Mouse (Mus musculus): Measurements from ENCODE around the gene Bend6. TPM values are rescaled to one million over a fixed set of nuclear protein-coding genes. Genes with fewer than 3 reads are reported as not detected.

Bend6 gene
- total RNA-seq (2021) = 10 to 100 TPM; 68.7 to 72.5 TPM

DNA sequence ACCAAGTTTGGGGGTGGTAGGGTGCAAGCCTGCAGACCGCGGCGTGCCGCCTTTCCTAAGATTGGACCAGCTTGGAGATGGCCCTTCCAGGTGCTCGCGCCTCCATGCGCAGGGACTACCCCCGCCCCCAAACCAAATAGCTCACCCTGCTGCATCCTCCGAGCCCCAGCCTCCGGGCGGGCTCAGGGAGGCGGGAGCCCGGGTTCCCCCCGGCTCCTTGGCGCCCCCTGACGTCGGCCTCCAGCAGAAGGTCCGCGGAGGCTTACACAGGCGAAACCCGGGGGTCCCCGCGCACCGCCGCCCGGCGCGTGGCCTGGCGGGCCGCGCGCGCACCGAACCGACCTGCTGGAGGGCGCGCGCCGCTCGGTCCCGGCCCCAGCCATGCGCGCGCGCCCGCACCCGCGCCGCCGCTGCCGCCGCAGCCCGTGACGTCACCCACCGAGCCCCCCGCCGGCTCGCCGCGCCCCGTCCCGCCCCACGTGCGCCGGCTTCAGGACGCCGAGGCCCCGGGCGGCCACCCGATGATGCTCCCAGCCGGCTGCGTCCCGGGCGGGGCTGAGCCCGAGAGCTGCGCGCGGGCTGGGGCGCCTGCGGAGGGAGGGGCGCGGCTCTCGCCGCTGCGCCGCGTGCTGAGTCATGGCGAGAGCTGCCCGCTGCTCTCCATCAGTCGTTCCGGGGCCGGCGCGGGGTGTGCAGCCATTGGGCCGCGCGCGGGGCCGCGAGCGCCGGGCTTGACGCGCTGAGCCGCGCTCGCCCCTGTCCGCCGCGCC lies at the start of gene Bend6:
Bend6 (minus strand) TSS at position 396 of the 770 bp plus-strand sequence.
- DNase-seq (ENCODE audit: extremely low spot score in 1 of 2, low spot score in 1 of 2) = peak; percentile 67 to 82

GRCm38 (mm10) chr1:33955626-33956025 lies 48.0 kb upstream of the Bend6 start:
- DNase-seq (ENCODE audit: extremely low spot score in 1 of 2, low spot score in 1 of 2) = no peak

DNA sequence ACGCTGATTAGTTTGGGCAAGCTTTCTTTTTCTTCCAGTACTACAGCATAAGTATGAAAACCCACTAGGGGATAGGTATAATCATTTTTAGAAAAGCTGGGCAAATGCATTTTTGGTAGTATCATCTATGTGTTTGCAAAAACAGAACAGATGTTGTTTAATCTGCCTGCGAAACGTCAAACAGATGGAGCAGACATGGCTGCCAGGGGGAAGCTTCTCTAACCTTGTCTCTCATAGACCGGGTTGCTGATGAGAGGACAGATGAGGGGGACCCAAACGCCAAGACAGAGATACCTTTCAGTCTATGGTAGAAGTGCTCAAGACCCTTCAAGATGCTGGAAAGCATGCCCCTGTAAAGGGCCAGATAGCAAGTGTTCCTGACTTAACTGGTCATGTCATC lies 40.9 kb upstream of the Bend6 start:
- DNase-seq (ENCODE audit: extremely low spot score in 1 of 2, low spot score in 1 of 2) = no peak

DNA sequence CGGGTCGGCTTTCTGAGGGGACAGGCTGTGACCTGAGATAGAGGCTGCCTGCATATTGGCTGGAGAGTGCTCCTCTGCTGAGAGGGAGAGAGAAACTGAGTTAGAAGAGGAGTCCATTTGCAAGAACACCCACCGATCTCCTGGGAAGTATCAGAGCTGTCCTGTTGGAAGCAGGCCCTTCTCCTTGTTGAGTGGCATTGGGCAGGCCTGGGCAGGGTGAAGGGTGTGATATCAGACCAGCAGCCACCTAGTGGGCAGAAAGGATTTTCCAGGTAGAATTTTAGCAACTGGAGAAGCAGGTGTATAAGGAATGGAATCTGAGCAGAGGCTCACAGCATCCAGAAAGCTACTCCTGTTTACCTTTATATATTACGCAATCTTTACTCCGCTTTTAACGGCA lies 40.2 kb upstream of the Bend6 start:
- no peak for DNase-seq (ENCODE audit: extremely low spot score in 1 of 2, low spot score in 1 of 2)

- peak; percentile 41 to 49 for DNase-seq (ENCODE audit: extremely low spot score in 1 of 2, low spot score in 1 of 2)
Measured at GRCm38 (mm10) chr1:33946601-33947395, 39.2 kb upstream of the Bend6 start.

DNA sequence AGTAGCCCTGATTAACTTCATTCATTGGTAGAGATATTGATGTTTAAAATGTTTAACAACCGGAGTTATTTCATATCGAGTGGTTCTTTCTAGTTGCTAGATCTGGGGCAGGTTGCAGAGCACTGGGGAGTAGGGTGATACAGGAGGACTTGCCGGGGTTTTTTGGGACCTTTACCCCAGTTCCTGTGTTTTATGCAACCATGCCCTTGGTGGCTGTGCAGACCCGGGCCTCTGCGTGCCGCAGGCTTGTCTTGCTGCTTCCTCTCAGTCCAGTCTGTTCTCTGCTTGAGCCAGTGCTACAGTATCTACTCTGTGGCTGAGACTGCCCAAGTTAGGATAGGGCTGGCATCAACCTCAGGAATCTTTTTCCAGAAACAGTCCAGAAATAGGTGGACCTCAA lies 38.1 kb upstream of the Bend6 start:
- no peak for DNase-seq (ENCODE audit: extremely low spot score in 1 of 2, low spot score in 1 of 2)

GRCm38 (mm10) chr1:33944977-33945750 lies 37.5 kb upstream of the Bend6 start:
- DNase-seq (ENCODE audit: extremely low spot score in 1 of 2, low spot score in 1 of 2) = no peak

GRCm38 (mm10) chr1:33943943-33944342 lies 36.3 kb upstream of the Bend6 start:
- DNase-seq (ENCODE audit: extremely low spot score in 1 of 2, low spot score in 1 of 2) = no peak

DNA sequence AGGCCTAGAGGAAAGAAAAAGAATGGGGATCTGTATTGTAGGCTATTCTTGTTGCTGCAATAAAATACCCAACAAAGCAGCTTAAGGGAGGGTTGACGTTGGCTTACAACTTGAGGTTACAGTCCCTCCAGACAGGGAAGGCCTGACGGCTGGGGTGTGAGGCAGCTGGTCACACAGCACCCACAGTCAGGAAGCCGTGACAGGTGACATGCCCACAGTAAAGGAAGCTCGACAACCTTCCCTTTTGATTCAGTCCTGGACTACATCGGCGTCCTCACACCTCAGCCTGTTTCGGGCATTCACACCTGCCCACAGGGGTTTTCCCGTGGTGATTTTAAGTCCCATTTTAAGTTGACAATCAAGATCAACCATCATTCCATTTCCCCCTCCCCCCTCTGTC lies 35.0 kb upstream of the Bend6 start:
- no peak for DNase-seq (ENCODE audit: extremely low spot score in 1 of 2, low spot score in 1 of 2)

- DNase-seq (ENCODE audit: extremely low spot score in 1 of 2, low spot score in 1 of 2) = no peak
Measured at GRCm38 (mm10) chr1:33940364-33940928, 32.8 kb upstream of the Bend6 start.

DNA sequence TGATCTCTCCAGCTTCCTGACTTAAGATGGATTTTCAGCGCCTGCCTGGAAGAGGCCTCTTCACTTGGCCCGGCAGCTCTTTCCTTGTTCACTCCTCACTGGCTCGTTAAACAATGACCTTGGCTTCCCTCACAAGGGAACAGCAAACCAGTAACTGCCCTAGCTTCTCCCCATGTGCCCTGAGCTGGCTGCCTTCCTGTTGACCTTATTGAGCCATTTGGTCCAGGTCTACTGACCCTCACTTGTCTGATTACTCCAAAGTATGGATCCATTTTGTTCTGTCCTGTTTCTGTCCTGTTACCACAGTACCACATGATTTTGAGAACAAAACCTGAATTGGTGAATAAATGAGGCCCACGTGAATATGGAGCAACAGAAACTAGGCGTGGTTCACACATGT lies 32.2 kb upstream of the Bend6 start:
- DNase-seq (ENCODE audit: extremely low spot score in 1 of 2, low spot score in 1 of 2) = no peak

- DNase-seq (ENCODE audit: extremely low spot score in 1 of 2, low spot score in 1 of 2) = no peak
Measured at GRCm38 (mm10) chr1:33935946-33936345, 28.3 kb upstream of the Bend6 start.

DNA sequence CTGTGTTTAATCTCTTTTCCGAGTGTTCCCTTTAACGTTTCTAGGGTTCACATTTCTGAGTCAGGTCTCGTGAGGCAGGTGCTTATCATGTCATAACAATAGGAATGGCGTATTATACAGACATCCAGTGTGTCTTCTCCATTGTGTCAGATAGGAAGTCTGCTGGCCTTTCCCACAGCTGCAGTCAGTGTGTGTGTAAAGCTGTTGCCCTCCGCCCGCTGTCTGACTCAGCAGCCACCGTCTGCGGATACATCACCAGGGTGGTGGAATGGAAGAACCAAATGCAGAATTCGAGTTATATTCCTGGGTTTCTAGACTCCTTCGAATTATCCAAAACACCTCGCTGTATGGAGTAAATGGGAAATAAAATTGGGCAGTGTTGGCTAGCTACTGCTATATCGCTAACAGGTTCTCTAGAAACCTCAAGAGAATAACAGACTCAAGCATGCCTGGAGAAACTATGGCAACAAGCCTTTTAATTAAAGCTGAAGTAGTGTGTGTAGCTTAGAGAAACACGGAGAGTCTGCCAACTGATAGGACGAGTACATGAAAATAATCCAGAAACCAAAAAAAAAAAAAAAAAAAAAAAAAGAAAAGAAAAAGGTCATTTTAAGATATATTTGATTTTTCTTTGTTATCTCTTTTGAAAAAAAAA lies 25.4 kb upstream of the Bend6 start:
- DNase-seq (ENCODE audit: extremely low spot score in 1 of 2, low spot score in 1 of 2) = no peak

GRCm38 (mm10) chr1:33932196-33932595 lies 24.6 kb upstream of the Bend6 start:
- DNase-seq (ENCODE audit: extremely low spot score in 1 of 2, low spot score in 1 of 2) = no peak

GRCm38 (mm10) chr1:33931791-33932190 lies 24.2 kb upstream of the Bend6 start:
- no peak for DNase-seq (ENCODE audit: extremely low spot score in 1 of 2, low spot score in 1 of 2)

- no peak for DNase-seq (ENCODE audit: extremely low spot score in 1 of 2, low spot score in 1 of 2)
Measured at GRCm38 (mm10) chr1:33927466-33927865, 19.9 kb upstream of the Bend6 start.

DNA sequence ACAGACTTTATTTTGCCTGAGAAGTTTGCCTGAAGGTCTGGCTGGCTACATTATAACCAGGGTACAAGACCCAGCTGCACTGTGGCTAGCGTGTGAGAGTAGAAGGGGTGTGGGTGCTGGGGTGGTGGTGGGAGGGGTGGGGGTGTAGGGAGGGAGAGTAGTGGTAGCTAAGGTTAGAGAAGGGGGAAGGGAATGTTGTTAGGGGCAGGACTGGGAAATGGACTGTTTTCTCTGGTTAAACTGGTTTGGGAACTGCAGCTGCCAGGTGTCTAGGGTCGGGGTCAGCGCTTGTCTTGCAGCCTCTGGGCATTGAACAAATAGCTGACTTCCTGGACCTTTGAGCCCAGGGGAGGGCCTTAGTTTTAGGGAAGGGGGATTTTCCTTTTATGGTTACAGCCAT lies 17.7 kb upstream of the Bend6 start:
- no peak for DNase-seq (ENCODE audit: extremely low spot score in 1 of 2, low spot score in 1 of 2)

- DNase-seq (ENCODE audit: extremely low spot score in 1 of 2, low spot score in 1 of 2) = no peak
Measured at GRCm38 (mm10) chr1:33922975-33923374, 15.4 kb upstream of the Bend6 start.

GRCm38 (mm10) chr1:33916554-33916953 lies 8.9 kb upstream of the Bend6 start:
- no peak for DNase-seq (ENCODE audit: extremely low spot score in 1 of 2, low spot score in 1 of 2)

DNA sequence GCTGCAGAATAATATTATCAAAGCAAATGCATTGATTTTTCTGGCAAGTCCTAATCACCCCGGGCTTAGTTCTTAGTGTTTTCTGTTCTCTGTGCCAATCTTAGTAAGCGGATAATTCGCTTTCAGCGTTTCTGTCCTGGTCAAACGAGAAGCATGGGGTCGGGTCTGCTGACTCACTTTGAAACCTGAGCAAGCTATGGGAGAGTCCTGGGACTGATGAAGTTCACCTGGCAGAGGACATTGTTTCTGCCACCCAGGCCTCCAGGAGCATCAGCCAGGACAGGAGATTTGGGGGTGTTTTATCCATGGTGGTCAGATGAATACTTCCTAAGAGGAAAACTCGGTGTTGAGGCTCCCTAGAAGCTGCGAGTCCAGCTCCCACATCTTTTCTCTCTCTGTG lies 4.0 kb upstream of the Bend6 start:
- DNase-seq (ENCODE audit: extremely low spot score in 1 of 2, low spot score in 1 of 2) = no peak

All from layer of hippocampus, postnatal 25 days (tissue).